Mouse (Mus musculus) testis, adult 2 months (tissue): ENCODE measurements at regions not wholly inside any gene's neighbourhood (a gene's known extent, or its start where the extent isn't known, plus 50 kb on each side); places are given as distances from the start of the nearest gene placed in this dataset.

Source experiments
- CTCF ChIP-seq: fragments of 200-500 bp; IDR thresholded peaks from 2 replicates; pipeline ENCODE4 v1.5.1; 2012; ENCODE audit warnings: low read depth, mild to moderate bottlenecking, inconsistent platforms, low read length, moderate library complexity; ENCODE audit not compliant: control insufficient read depth, insufficient read depth, insufficient replicate concordance
- POLR2A ChIP-seq: fragments of 200-500 bp; IDR thresholded peaks from 2 replicates; pipeline ENCODE4 v1.6.1; 2012; ENCODE audit warnings: low read depth, mild to moderate bottlenecking, inconsistent platforms, low read length, moderate library complexity; ENCODE audit not compliant: control insufficient read depth

- TF ChIP-seq CTCF (no peak), POLR2A (no peak)
Measured at GRCm38 (mm10) chr5:75834766-75835555, 143.3 kb downstream of the Kdr start.
